Mouse (Mus musculus): Measurements from ENCODE around the gene Olfr262. TPM values are rescaled to one million over a fixed set of nuclear protein-coding genes. Genes with fewer than 3 reads are reported as not detected.

Gene Olfr262
- total RNA-seq (2023): not detected in 4 replicates

GRCm38 (mm10) chr19:12241559-12241958, at the start of gene Olfr262:
Gene Olfr262 (minus strand): TSS chr19:12241659.

DNA sequence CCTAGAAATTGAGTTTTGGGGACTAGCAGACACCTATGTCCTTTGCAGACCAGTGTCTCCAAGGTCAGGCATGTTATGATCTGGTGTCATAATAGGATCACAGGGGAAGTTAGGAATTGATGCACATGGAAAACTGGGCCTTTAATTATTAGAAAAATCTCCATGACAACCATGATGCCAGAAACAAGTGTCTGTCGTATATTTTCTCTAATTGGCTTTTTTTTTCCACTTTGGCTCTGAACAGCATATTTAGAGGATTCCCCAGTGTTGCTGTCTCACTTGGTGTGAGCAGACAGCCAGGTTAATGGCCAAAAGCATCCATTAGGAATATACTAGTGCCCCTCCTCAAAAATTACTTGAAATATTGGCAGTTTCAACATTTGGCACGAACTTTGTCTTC, 38.1 kb upstream of the Olfr262 start, which contains the start of gene Olfr1434:
Gene Olfr1434 (plus strand): TSS at position 301 of the 400 bp plus-strand sequence.

GRCm38 (mm10) chr19:12260732-12261131, 19.3 kb upstream of the Olfr262 start, which contains the start of gene Olfr235:
Gene Olfr235 (plus strand): TSS chr19:12261032.

DNA sequence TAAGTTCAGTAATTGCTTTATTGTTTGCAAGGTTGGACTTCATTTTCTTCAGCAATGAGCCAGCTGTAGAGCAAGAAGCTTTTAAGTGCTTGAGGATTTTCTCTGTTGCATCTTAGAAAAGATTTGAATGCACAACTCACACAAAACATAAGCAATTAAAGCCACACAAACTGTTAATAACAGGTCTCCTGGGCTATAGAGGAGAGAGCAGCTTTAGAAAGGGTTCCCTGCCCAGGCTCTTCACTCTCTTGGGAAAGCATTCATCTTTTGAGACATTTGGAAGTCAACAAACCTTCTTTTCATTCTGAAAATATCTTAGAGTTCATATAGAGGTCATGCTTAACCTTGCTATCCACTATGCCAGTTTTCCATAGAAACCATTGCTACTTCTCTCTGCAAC, 9.0 kb downstream of the Olfr262 start, which contains the start of gene Olfr1432:
Gene Olfr1432 (minus strand): TSS at position 101 of the 400 bp plus-strand sequence.

GRCm38 (mm10) chr19:12200334-12200733, 41.1 kb downstream of the Olfr262 start, which contains the start of gene Olfr1431:
Gene Olfr1431 (plus strand): TSS chr19:12200634.

Other genes with a start within 250 kb of the Olfr262 start
- gene Olfr1423, start 200.3 kb downstream of the Olfr262 start, total RNA-seq (2023): not detected in 4 replicates
- not detected in 4 replicates for gene Olfr1424, start 179.0 kb downstream of the Olfr262 start, total RNA-seq (2023)
- not detected in 4 replicates for gene Olfr1425, start 163.9 kb downstream of the Olfr262 start, total RNA-seq (2023)
- not detected in 4 replicates for gene Olfr1426, start 149.6 kb downstream of the Olfr262 start, total RNA-seq (2023)
- not detected in 4 replicates for gene Olfr1427, start 138.3 kb downstream of the Olfr262 start, total RNA-seq (2023)
- not detected in 4 replicates for gene Olfr1428, start 125.8 kb downstream of the Olfr262 start, total RNA-seq (2023)
- not detected in 4 replicates for gene Olfr76, start 118.5 kb downstream of the Olfr262 start, total RNA-seq (2023)
- gene Olfr1555-ps1, start 71.5 kb downstream of the Olfr262 start, total RNA-seq (2023): not detected in 4 replicates
- gene Olfr1431, start 41.0 kb downstream of the Olfr262 start, total RNA-seq (2023): not detected in 4 replicates
- gene Olfr1432, start 9.1 kb downstream of the Olfr262 start, total RNA-seq (2023): not detected in 4 replicates
- not detected in 4 replicates for gene Olfr235, start 19.4 kb upstream of the Olfr262 start, total RNA-seq (2023)
- not detected in 4 replicates for gene Olfr1434, start 38.2 kb upstream of the Olfr262 start, total RNA-seq (2023)
- gene Olfr1436, start 57.5 kb upstream of the Olfr262 start, total RNA-seq (2023): not detected in 4 replicates
- gene Olfr1437, start 83.4 kb upstream of the Olfr262 start, total RNA-seq (2023): not detected in 4 replicates
- gene Olfr1438-ps1, start 94.3 kb upstream of the Olfr262 start, total RNA-seq (2023): not detected in 4 replicates
- not detected in 4 replicates for gene Olfr1440, start 145.6 kb upstream of the Olfr262 start, total RNA-seq (2023)
- not detected in 4 replicates for gene Olfr1441, start 175.8 kb upstream of the Olfr262 start, total RNA-seq (2023)
- gene Pfpl, start 186.2 kb upstream of the Olfr262 start, total RNA-seq (2023): not detected in 4 replicates
- 30.5 to 39.8 TPM (median 35.5 TPM) in 4 replicates for gene Mpeg1, start 219.1 kb upstream of the Olfr262 start, total RNA-seq (2023)